Mouse (Mus musculus) layer of hippocampus, adult 11-12 months (tissue): ENCODE measurements around the gene Metap1d.

Experiments used
- DNase-seq: peaks from one replicate; pipeline ENCODE4 v3.0.0; 2022; ENCODE audit warnings: low spot score

Metap1d gene

GRCm38 (mm10) chr2:71475311-71475710 lies 22.2 kb downstream of the Metap1d start:
- no peak for DNase-seq

GRCm38 (mm10) chr2:71475760-71476159 lies 22.7 kb downstream of the Metap1d start:
- DNase-seq: no peak

GRCm38 (mm10) chr2:71477787-71478186 lies 24.7 kb downstream of the Metap1d start:
- no peak for DNase-seq

GRCm38 (mm10) chr2:71479917-71480316 lies 26.8 kb downstream of the Metap1d start:
- DNase-seq: no peak

GRCm38 (mm10) chr2:71481825-71482224 lies 28.7 kb downstream of the Metap1d start:
- DNase-seq: no peak

- DNase-seq: no peak
Measured at GRCm38 (mm10) chr2:71483046-71483716, 30.1 kb downstream of the Metap1d start.

- no peak for DNase-seq
Measured at GRCm38 (mm10) chr2:71483717-71484066, 30.6 kb downstream of the Metap1d start.

GRCm38 (mm10) chr2:71491295-71491694 lies 38.2 kb downstream of the Metap1d start:
- no peak for DNase-seq

GRCm38 (mm10) chr2:71493161-71493683 lies 40.1 kb downstream of the Metap1d start:
- no peak for DNase-seq

GRCm38 (mm10) chr2:71494503-71494902 lies 41.4 kb downstream of the Metap1d start:
- DNase-seq: no peak

- DNase-seq: no peak
Measured at GRCm38 (mm10) chr2:71494971-71495370, 41.9 kb downstream of the Metap1d start.

- DNase-seq: no peak
Measured at GRCm38 (mm10) chr2:71497175-71497574, 44.1 kb downstream of the Metap1d start.

- DNase-seq: no peak
Measured at GRCm38 (mm10) chr2:71499276-71500230, 46.5 kb downstream of the Metap1d start.

- no peak for DNase-seq
Measured at GRCm38 (mm10) chr2:71504852-71505251, 51.8 kb downstream of the Metap1d start.

- no peak for DNase-seq
Measured at GRCm38 (mm10) chr2:71511209-71511608, 58.1 kb downstream of the Metap1d start.

- no peak for DNase-seq
Measured at GRCm38 (mm10) chr2:71512326-71512725, 59.2 kb downstream of the Metap1d start.

- no peak for DNase-seq
Measured at GRCm38 (mm10) chr2:71516995-71517394, 63.9 kb downstream of the Metap1d start.

GRCm38 (mm10) chr2:71517466-71518099 lies 64.5 kb downstream of the Metap1d start:
- DNase-seq: no peak

GRCm38 (mm10) chr2:71522871-71523270 lies 69.8 kb downstream of the Metap1d start:
- DNase-seq: no peak

GRCm38 (mm10) chr2:71523431-71523830 lies 70.4 kb downstream of the Metap1d start:
- no peak for DNase-seq

- no peak for DNase-seq
Measured at GRCm38 (mm10) chr2:71524763-71525162, 71.7 kb downstream of the Metap1d start.

- DNase-seq: no peak
Measured at GRCm38 (mm10) chr2:71526595-71527322, 73.7 kb downstream of the Metap1d start.
